Mouse (Mus musculus) liver, postnatal 0 days (tissue): ENCODE data around the gene Lyrm7.

Source experiments
- CTCF ChIP-seq: sonication (generic); IDR thresholded peaks from 2 replicates; pipeline ENCODE4 v1.5.1; 2016; ENCODE audit warnings: antibody characterized with exemption, low read depth
- EP300 ChIP-seq: IDR thresholded peaks from 2 replicates; pipeline ENCODE4 v1.6.1; 2016; ENCODE audit warnings: antibody characterized with exemption, low read depth, mild to moderate bottlenecking

GRCm38 (mm10) chr11:54779946-54780345 lies 80.8 kb downstream of the Lyrm7 start:
- TF ChIP-seq CTCF (no peak), EP300 (no peak)
